ENCODE assay signal across 8 mouse cellular contexts in the genomic region with DNA sequence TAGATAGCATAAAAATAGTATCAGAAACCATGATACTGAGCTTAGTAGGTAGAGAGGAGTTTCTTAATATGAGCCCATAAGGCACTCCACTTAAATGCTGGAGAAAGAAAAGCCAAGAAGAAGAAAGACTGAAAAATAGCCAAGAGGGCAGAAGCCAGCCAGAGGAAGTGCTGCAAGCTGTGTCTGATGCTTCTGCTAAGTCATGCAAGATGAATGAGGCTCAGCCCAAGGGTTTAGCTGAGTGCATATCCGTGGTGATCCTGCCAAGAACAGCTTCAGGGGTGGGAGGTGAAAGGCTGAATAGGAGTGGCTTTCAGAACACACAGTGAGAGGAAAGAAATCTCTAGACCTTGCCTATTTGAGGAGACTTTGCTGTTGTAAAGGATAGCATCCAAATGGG.
A peak's percentile ranks its signal among the peaks of the same experiment; 100 is the strongest.
DNase-seq lines count a peak whose midpoint lies in the region; ATAC-seq and TF ChIP-seq lines count a peak whose summit lies in the region.

No protein-coding gene starts in this region.

- peak; percentile 71 for ATAC-seq in intestine, embryonic 15.5 days
- no peak for ATAC-seq in intestine, postnatal 0 days

- H3K36me3 ChIP-seq in intestine, embryonic 15.5 days: no peaks in the 10 kb centered on the region
- H3K36me3 ChIP-seq in intestine, postnatal 0 days (ENCODE audit: control insufficient read depth, insufficient read depth): no peaks in the 10 kb centered on the region
- no peaks in the 10 kb centered on the region for H3K36me3 ChIP-seq in kidney, adult 2 months (ENCODE audit: control insufficient read depth, insufficient read depth, low read length)

- TF ChIP-seq POLR2A in kidney, adult 2 months (IDR thresholded peaks at IDR 0.05; ENCODE audit: low read depth, low read length): no peak

- H3K4me2 ChIP-seq in intestine, embryonic 15.5 days (replicated peaks): no peak overlapping the region
- H3K4me2 ChIP-seq in intestine, postnatal 0 days (replicated peaks; ENCODE audit: low read depth): no peak overlapping the region

- TF ChIP-seq CTCF in intestine, postnatal 0 days (IDR thresholded peaks at IDR 0.05; ENCODE audit: low read depth): no peak
- no peak for TF ChIP-seq CTCF in kidney, adult 2 months (conservative IDR thresholded peaks at IDR 0.05; ENCODE audit: insufficient read depth, insufficient read length, low read depth, low read length)

- H3K9me3 ChIP-seq in intestine, embryonic 15.5 days: no peaks in the 10 kb centered on the region
- no peaks in the 10 kb centered on the region for H3K9me3 ChIP-seq in intestine, postnatal 0 days (ENCODE audit: control insufficient read depth)

- DNase-seq in adrenal gland, adult 8-10 months: peak; percentile 34
- DNase-seq in cerebellum, postnatal 36 days: peak; percentile 24 to 38
- peak; percentile 83 for DNase-seq in kidney, adult 2 months
- peak; percentile 19 for DNase-seq in ovary, postnatal 36 days (ENCODE audit: low spot score)
- DNase-seq in layer of hippocampus, adult 9-11 months: no peak
- DNase-seq in frontal cortex, postnatal 14 days (ENCODE audit: low spot score in 2 of 2): no peak

- H3K9ac ChIP-seq in intestine, embryonic 15.5 days: no peak overlapping the region
- H3K9ac ChIP-seq in intestine, postnatal 0 days (ENCODE audit: low read depth, low read length): no peak overlapping the region

- H3K4me1 ChIP-seq in intestine, embryonic 15.5 days (replicated peaks): 0 out of 2 replicates have a peak, but pooled peaks cover 5% of the 10 kb centered on the region
- no peaks in the 10 kb centered on the region for H3K4me1 ChIP-seq in intestine, postnatal 0 days (replicated peaks; ENCODE audit: control insufficient read depth, insufficient read depth, low read length)
- H3K4me1 ChIP-seq in kidney, adult 2 months (ENCODE audit: control insufficient read depth, insufficient read depth, low read length): no peaks in the 10 kb centered on the region

- no peak overlapping the region for H3K4me3 ChIP-seq in intestine, embryonic 15.5 days (replicated peaks)
- H3K4me3 ChIP-seq in intestine, postnatal 0 days (ENCODE audit: low read depth, low read length): no peak overlapping the region
- H3K4me3 ChIP-seq in kidney, adult 2 months (ENCODE audit: insufficient read depth, low read depth, low read length): no peak overlapping the region

- 13% methylated on average over 1 of the region's 1 CpGs for WGBS in intestine, embryonic 15.5 days
- WGBS in intestine, postnatal 0 days: 23% methylated on average over 1 of the region's 1 CpGs
- WGBS in kidney, adult 2 months: 5% methylated on average over 1 of the region's 1 CpGs

- no peaks in the 10 kb centered on the region for H3K27me3 ChIP-seq in intestine, embryonic 15.5 days (replicated peaks)
- H3K27me3 ChIP-seq in intestine, postnatal 0 days (replicated peaks; ENCODE audit: control insufficient read depth, insufficient read depth, low read length): no peaks in the 10 kb centered on the region
- H3K27me3 ChIP-seq in kidney, adult 2 months (replicated peaks; ENCODE audit: control insufficient read depth, insufficient read depth, low read length): no peaks in the 10 kb centered on the region; the same call in 1 of the 2 replicates

- no peak overlapping the region for H3K27ac ChIP-seq in intestine, embryonic 15.5 days
- H3K27ac ChIP-seq in intestine, postnatal 0 days (ENCODE audit: low read depth, low read length): no peak overlapping the region
- H3K27ac ChIP-seq in kidney, adult 2 months (ENCODE audit: insufficient read depth, low read depth, low read length): no peak overlapping the region

Comparison
In these comparisons a context has a peak if more than half of its experiments do, and no peak if none do; other contexts are left out.
1. DNase-seq: peak in adrenal gland, adult 8-10 months (single experiment), cerebellum, postnatal 36 days (2 of 2), kidney, adult 2 months (single experiment) and ovary, postnatal 36 days (single experiment); none in layer of hippocampus, adult 9-11 months (single experiment) and frontal cortex, postnatal 14 days (0 of 2).